8 mouse cellular contexts compared by ENCODE assay signal in the genomic region with DNA sequence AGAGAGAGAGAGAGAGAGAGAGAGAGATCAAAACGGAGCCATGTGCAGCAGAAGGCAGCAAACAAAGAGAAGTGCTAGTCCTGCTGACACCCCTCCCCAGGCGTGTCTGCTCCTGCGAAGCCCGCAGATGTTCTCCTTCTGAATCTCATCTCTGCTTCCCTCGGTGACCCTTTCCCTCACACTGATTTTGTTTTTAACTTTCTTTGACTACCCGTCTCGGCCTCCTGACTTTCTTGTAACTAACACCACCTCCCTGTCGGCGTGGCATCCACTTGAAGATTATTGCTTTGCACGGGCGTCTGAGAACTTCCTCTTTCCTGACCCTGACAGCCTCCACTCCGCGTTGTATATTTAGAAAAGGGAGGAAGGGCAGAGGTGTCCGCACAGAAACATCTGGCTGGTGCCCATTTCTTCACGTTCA.
DNase-seq lines count a peak whose midpoint lies in the region; ATAC-seq and TF ChIP-seq lines count a peak whose summit lies in the region.

No protein-coding gene starts in this region.

- peak; percentile 15 for DNase-seq in brain, embryonic 14.5 days (ENCODE audit: low read depth)
- DNase-seq in embryonic facial prominence, embryonic 11.5 days (ENCODE audit: low spot score) = peak; percentile 76
- peak; percentile 28 for DNase-seq in lung, postnatal 10 days
- no peak for DNase-seq in ovary, postnatal 10 days (ENCODE audit: low spot score)
- no peak for DNase-seq in gastrocnemius, postnatal 4 days (ENCODE audit: low spot score in 2 of 2)
- DNase-seq in right cerebral cortex, postnatal 14 days = no peak
- DNase-seq in urinary bladder, postnatal 4 days (ENCODE audit: low spot score in 2 of 2) = no peak

- 0 out of 2 replicates have a peak, but pooled peaks have one; percentile 9 for ATAC-seq in embryonic facial prominence, embryonic 11.5 days (replicated peaks; ENCODE audit: insufficient number of reproducible peaks, low FRiP score, low TSS enrichment, low read depth)
- no peak for ATAC-seq in intestine, embryonic 16.5 days

- no peaks in the 10 kb centered on the region for H3K9me3 ChIP-seq in embryonic facial prominence, embryonic 11.5 days (replicated peaks; ENCODE audit: control insufficient read depth, low read length)
- H3K9me3 ChIP-seq in intestine, embryonic 16.5 days (ENCODE audit: control insufficient read depth, low read length) = no peaks in the 10 kb centered on the region

- H3K4me2 ChIP-seq in embryonic facial prominence, embryonic 11.5 days (ENCODE audit: low read depth, low read length) = no peak overlapping the region
- peak overlapping the region; percentile 13 for H3K4me2 ChIP-seq in intestine, embryonic 16.5 days (ENCODE audit: low read depth, low read length)

- H3K9ac ChIP-seq in embryonic facial prominence, embryonic 11.5 days (replicated peaks; ENCODE audit: low read length) = peak overlapping the region; percentile 23; the same call in 1 of the 2 replicates
- H3K9ac ChIP-seq in intestine, embryonic 16.5 days (ENCODE audit: low read depth, low read length) = no peak overlapping the region

- TF ChIP-seq POLR2A in brain, embryonic 14.5 days (IDR thresholded peaks at IDR 0.05; ENCODE audit: borderline replicate concordance, extremely low read depth, insufficient read depth, insufficient read length, poor library complexity, severe bottlenecking) = no peak

- no peaks in the 10 kb centered on the region for H3K4me1 ChIP-seq in embryonic facial prominence, embryonic 11.5 days (ENCODE audit: control insufficient read depth, insufficient read depth, low read length)
- H3K4me1 ChIP-seq in intestine, embryonic 16.5 days (ENCODE audit: control insufficient read depth, insufficient read depth, low read length) = 0 out of 2 replicates have a peak, but pooled peaks cover 2% of the 10 kb centered on the region

- no peaks in the 10 kb centered on the region for H3K36me3 ChIP-seq in embryonic facial prominence, embryonic 11.5 days (replicated peaks; ENCODE audit: control insufficient read depth, insufficient read depth, low read depth, low read length)
- no peaks in the 10 kb centered on the region for H3K36me3 ChIP-seq in intestine, embryonic 16.5 days (ENCODE audit: control insufficient read depth, insufficient read depth, low read length)

- no peak overlapping the region for H3K4me3 ChIP-seq in embryonic facial prominence, embryonic 11.5 days (ENCODE audit: low read depth, low read length)
- no peak overlapping the region for H3K4me3 ChIP-seq in intestine, embryonic 16.5 days (ENCODE audit: low read length)

- no peak for TF ChIP-seq CTCF in brain, embryonic 14.5 days (IDR thresholded peaks at IDR 0.05; ENCODE audit: borderline replicate concordance, extremely low read depth, insufficient read depth, insufficient read length)

- peak overlapping the region; percentile 48; the same call in 1 of the 2 replicates for H3K27ac ChIP-seq in embryonic facial prominence, embryonic 11.5 days (replicated peaks; ENCODE audit: low read depth, low read length)
- no peak overlapping the region for H3K27ac ChIP-seq in intestine, embryonic 16.5 days (ENCODE audit: low read length)

- H3K27me3 ChIP-seq in embryonic facial prominence, embryonic 11.5 days (ENCODE audit: control insufficient read depth, insufficient read depth, low read length) = no peaks in the 10 kb centered on the region
- H3K27me3 ChIP-seq in intestine, embryonic 16.5 days (replicated peaks; ENCODE audit: control insufficient read depth, insufficient read depth, low read length) = no peaks in the 10 kb centered on the region

- 20% methylated on average over 15 of the region's 15 CpGs for WGBS in embryonic facial prominence, embryonic 11.5 days
- 39% methylated on average over 15 of the region's 15 CpGs for WGBS in intestine, embryonic 16.5 days

Comparison
In these comparisons a context has a peak if more than half of its experiments do, and no peak if none do; other contexts are left out.
1. DNase-seq: peak in brain, embryonic 14.5 days (single experiment), embryonic facial prominence, embryonic 11.5 days (single experiment) and lung, postnatal 10 days (single experiment); none in ovary, postnatal 10 days (single experiment), gastrocnemius, postnatal 4 days (0 of 2), right cerebral cortex, postnatal 14 days (single experiment) and urinary bladder, postnatal 4 days (0 of 2).